Mouse (Mus musculus) spleen, adult 2 months (tissue): Measurements from ENCODE around the gene Parvg.

Source experiments
- CTCF ChIP-seq: fragments of 200-500 bp; IDR thresholded peaks from 2 replicates; pipeline ENCODE4 v1.5.1; 2011; ENCODE audit warnings: mild to moderate bottlenecking, inconsistent platforms; ENCODE audit not compliant: insufficient read depth, insufficient read length, insufficient replicate concordance; ENCODE audit errors: extremely low read depth
- POLR2A ChIP-seq: fragments of 200-500 bp; IDR thresholded peaks from 2 replicates; pipeline ENCODE4 v1.6.1; 2011; ENCODE audit warnings: low read depth, low read length, inconsistent platforms

- TF ChIP-seq CTCF (no peak), POLR2A (no peak)
Measured at GRCm38 (mm10) chr15:84337599-84337998, 13.8 kb downstream of the Parvg start.
